8 mouse cellular contexts compared by ENCODE assay signal in the genomic region with DNA sequence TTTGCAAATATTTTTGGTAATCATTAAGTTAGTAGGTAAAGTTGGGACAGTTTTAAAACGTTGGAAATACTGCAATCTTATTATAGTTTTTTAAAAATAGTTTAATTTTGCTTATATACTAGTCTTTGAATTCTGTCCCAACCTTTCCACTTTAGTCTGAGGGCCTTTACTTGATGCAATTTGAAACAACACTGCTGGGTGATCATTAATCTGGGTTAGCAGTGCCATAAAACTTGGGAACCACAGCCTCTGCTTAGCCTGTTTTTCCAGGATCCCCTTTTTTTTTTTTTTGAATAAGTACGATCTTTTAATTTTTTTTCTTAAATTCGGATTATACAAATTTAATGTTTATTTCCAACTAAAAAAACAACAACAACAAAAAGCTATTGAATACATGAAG. TPM values are rescaled to one million over a fixed set of nuclear protein-coding genes. Genes with fewer than 3 reads are reported as not detected.
DNase-seq lines count a peak whose midpoint lies in the region; ATAC-seq and TF ChIP-seq lines count a peak whose summit lies in the region.

No protein-coding gene starts in this region.

- no peak for TF ChIP-seq CTCF in gastrocnemius, adult 2 months (IDR thresholded peaks at IDR 0.05)

- peak overlapping the region; percentile 89 for H3K4me2 ChIP-seq in hindbrain, embryonic 15.5 days
- peak overlapping the region; percentile 98 for H3K4me2 ChIP-seq in liver, embryonic 15.5 days

- WGBS in hindbrain, embryonic 15.5 days: 15% methylated on average over 3 of the region's 3 CpGs
- WGBS in liver, embryonic 15.5 days (ENCODE audit: insufficient replicate concordance): 21% methylated on average over 3 of the region's 3 CpGs

- H3K27ac ChIP-seq in gastrocnemius, adult 2 months: peak overlapping the region; percentile 99
- no peak overlapping the region for H3K27ac ChIP-seq in ES-E14 (ENCODE audit: insufficient read depth, low read depth, low read length, poor library complexity, severe bottlenecking)
- H3K27ac ChIP-seq in hindbrain, embryonic 15.5 days (replicated peaks): peak overlapping the region; percentile 99
- no peak overlapping the region for H3K27ac ChIP-seq in liver, embryonic 15.5 days (replicated peaks)

- no peak for ATAC-seq in hindbrain, embryonic 15.5 days (ENCODE audit: low FRiP score, low read depth)
- no peak for ATAC-seq in liver, embryonic 15.5 days (ENCODE audit: insufficient read depth)

- no peak overlapping the region for H3K9ac ChIP-seq in ES-E14 (ENCODE audit: insufficient read depth, low read depth, low read length, poor library complexity, severe bottlenecking)
- peak overlapping the region; percentile 80 for H3K9ac ChIP-seq in hindbrain, embryonic 15.5 days
- H3K9ac ChIP-seq in liver, embryonic 15.5 days: no peak overlapping the region

- H3K27me3 ChIP-seq in hindbrain, embryonic 15.5 days: no peaks in the 10 kb centered on the region
- peaks cover 20% of the 10 kb centered on the region; the same call in 1 of the 2 replicates for H3K27me3 ChIP-seq in liver, embryonic 15.5 days

- H3K4me1 ChIP-seq in ES-E14 (ENCODE audit: control insufficient read depth in 2 of 2, insufficient read depth in 2 of 2, low read length in 2 of 2, poor library complexity in 1 of 2): 0 out of 4 replicates have a peak, but pooled peaks cover 2% of the 10 kb centered on the region in 2 experiments
- peaks cover 6% of the 10 kb centered on the region; the same call in 1 of the 2 replicates for H3K4me1 ChIP-seq in hindbrain, embryonic 15.5 days (replicated peaks)
- H3K4me1 ChIP-seq in liver, embryonic 15.5 days (replicated peaks): peaks cover 18% of the 10 kb centered on the region

- intact Hi-C loops in gastrocnemius, adult 2 months (cut with DNase I): loop anchor here (2.0 to 5.0 kb wide), 3 partner anchors 54 to 335 kb away; no protein-coding TSS in a partner anchor
- intact Hi-C loops in gastrocnemius, postnatal 36 days (cut with DNase I): loop anchor here (2.0 to 5.0 kb wide), 5 partner anchors 85 to 400 kb away; a partner anchor contains a TSS

- DNase-seq in gastrocnemius, adult 2 months: no peak
- no peak for DNase-seq in gastrocnemius, postnatal 36 days
- no peak for DNase-seq in ES-E14 (ENCODE audit: low read depth, low spot score)
- no peak for DNase-seq in ovary, postnatal 10 days (ENCODE audit: low spot score)
- DNase-seq in ovary, postnatal 36 days (ENCODE audit: low spot score): no peak
- DNase-seq in embryo, embryonic 10 days (ENCODE audit: low spot score): no peak

- H3K36me3 ChIP-seq in ES-E14 (ENCODE audit: control insufficient read depth, insufficient read depth, low read length, poor library complexity, severe bottlenecking): peaks cover 2% of the 10 kb centered on the region; the same call in 1 of the 2 replicates
- H3K36me3 ChIP-seq in hindbrain, embryonic 15.5 days: no peaks in the 10 kb centered on the region
- 0 out of 2 replicates have a peak, but pooled peaks cover 4% of the 10 kb centered on the region for H3K36me3 ChIP-seq in liver, embryonic 15.5 days (replicated peaks)

- in situ Hi-C loops in ES-E14 (cut with MboI; ENCODE audit: low sequenced_read_pairs in 2 of 2, unreplicated experiment in 2 of 2): no loop called here

- peak overlapping the region; percentile 95 for H3K4me3 ChIP-seq in gastrocnemius, adult 2 months
- H3K4me3 ChIP-seq in ES-E14 (ENCODE audit: insufficient read depth in 1 of 2, low read depth in 1 of 2, low read length in 2 of 2, poor library complexity in 1 of 2, severe bottlenecking in 1 of 2): peak overlapping the region; percentile 80 to 96; a peak in 3 of 4 replicates
- peak overlapping the region; percentile 96 for H3K4me3 ChIP-seq in hindbrain, embryonic 15.5 days
- peak overlapping the region; percentile 77 for H3K4me3 ChIP-seq in liver, embryonic 15.5 days (replicated peaks)

- H3K9me3 ChIP-seq in ES-E14 (ENCODE audit: control insufficient read depth, insufficient read depth, low read depth, low read length): no peaks in the 10 kb centered on the region
- no peaks in the 10 kb centered on the region for H3K9me3 ChIP-seq in hindbrain, embryonic 15.5 days
- no peaks in the 10 kb centered on the region for H3K9me3 ChIP-seq in liver, embryonic 15.5 days (replicated peaks)

TF ChIP-seq in ES-E14, 5 proteins besides CTCF, POLR2A, EP300 and RAD21:
- TF ChIP-seq HCFC1 (IDR thresholded peaks at IDR 0.05; ENCODE audit: borderline replicate concordance, insufficient read depth, low read length) (no peak), MAFK (IDR thresholded peaks at IDR 0.05; ENCODE audit: insufficient read depth, low read depth, low read length) (no peak), ZNF384 (IDR thresholded peaks at IDR 0.05; ENCODE audit: low read depth, low read length) (no peak), CHD2 (IDR thresholded peaks at IDR 0.05; ENCODE audit: low read depth, low read length) (no peak), ZC3H11A (IDR thresholded peaks at IDR 0.05; ENCODE audit: borderline replicate concordance, low read depth, low read length) (no peak)
TF ChIP-seq in ES-E14: peak in this region for 0.

RNA-seq across cellular contexts. Expression of a gene that starts 1.0 kb away (rescaled TPM):
- 10 to 100 TPM; 10.1 to 24.8 TPM for total RNA-seq in gastrocnemius, adult 2 months (2021)
- total RNA-seq in gastrocnemius, postnatal 36 days (2021): 10 to 100 TPM in 1 of 2 experiments, 1 to 10 TPM in 1; 9.3 to 13.2 TPM
- total RNA-seq in ES-E14 (2012; rRNA removed): 22.8 and 24.6 TPM in 2 replicates
- polyA plus RNA-seq in hindbrain, embryonic 15.5 days (2015; fragmentation: Nextera tagmentation; extraction: Ambion mirVana): 31.0 and 31.1 TPM in 2 replicates
- 6.6 and 6.9 TPM in 2 replicates for polyA plus RNA-seq in liver, embryonic 15.5 days (2015; fragmentation: Nextera tagmentation; extraction: Ambion mirVana)

Comparison
In these comparisons a context has a peak if more than half of its experiments do, and no peak if none do; other contexts are left out.
1. H3K27ac ChIP-seq: peak in gastrocnemius, adult 2 months (single experiment) and hindbrain, embryonic 15.5 days (single experiment); none in ES-E14 (single experiment) and liver, embryonic 15.5 days (single experiment).
2. Peak in every context shown above with its lines, with median percentiles within 50 percentile points of each other: H3K4me3 ChIP-seq.